Mouse (Mus musculus): ENCODE measurements around the gene Ssrp1.

Gene Ssrp1

DNA sequence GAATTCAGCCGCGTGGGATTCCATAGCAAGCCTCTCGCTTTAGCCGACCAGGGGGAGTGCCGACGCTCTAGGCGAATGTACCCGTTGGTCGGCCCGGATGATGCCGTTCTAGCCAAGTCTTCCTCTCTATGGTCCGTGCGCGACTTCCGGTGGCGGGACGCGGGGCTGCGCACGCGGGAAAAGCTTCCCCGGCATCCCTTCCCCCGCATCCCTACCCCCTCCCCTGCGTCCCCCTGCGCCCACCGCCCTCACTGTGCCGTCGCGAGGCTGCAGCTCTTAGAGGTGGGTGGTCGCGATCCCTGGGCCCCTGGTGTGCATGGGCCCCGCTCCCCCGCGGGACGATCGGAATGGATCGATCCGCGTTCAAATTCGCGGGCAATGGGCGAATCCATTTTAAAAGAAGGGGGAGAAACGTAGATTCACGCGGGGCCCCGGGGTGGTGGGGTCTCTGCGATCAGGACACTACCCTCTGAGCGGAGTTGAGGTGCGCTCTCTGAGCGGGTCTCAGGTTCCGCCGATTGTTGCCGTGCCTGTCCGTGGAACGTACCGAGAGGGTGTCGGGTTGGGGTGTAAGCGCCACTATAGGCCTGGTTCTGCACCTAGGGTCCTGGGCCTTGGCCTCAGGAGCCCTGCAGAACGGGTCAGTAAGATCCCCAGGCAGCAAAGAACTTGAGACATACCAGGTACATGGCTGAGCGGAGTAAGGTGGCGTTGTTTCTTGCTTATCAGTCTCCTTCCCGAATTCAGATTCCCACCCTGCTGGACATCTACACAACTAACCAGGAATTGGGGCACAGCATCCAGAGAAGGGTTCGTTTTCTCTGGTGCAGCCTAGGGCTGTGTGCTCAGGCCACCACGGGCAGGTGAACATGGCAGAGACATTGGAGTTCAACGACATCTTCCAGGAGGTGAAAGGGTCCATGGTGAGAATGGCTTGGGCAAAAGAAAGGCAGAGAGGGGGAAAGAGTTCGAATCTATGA, at the start of gene Ssrp1, which contains the start of gene P2rx3:
TSS of gene Ssrp1 (plus strand) at position 188 of the 980 bp plus-strand sequence.
TSS of gene P2rx3 (minus strand) at position 416 of the 980 bp plus-strand sequence.
- peak; percentile 92 for DNase-seq

DNA sequence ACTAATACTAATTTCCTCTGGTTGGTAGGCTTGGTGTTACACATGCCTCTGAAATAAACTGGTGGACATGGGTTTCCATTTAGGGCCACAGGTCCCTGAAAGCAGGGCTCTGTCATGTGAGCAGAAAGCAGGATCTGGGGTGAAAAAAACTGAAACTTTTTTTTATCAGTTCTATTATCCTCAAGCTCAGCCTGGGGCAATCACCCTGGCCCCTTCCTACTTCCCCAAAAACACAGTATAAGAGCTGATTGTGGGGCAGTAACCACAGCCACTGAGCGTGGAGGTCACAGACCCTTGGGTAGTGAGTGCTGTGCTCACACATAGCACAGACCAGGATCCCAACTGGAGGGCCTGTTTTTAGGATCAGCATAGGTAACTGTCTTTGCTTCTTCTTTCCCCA, 49.1 kb upstream of the Ssrp1 start, which contains the start of gene Prg3:
TSS of gene Prg3 (plus strand) at position 286 of the 400 bp plus-strand sequence.
- no peak for DNase-seq

DNA sequence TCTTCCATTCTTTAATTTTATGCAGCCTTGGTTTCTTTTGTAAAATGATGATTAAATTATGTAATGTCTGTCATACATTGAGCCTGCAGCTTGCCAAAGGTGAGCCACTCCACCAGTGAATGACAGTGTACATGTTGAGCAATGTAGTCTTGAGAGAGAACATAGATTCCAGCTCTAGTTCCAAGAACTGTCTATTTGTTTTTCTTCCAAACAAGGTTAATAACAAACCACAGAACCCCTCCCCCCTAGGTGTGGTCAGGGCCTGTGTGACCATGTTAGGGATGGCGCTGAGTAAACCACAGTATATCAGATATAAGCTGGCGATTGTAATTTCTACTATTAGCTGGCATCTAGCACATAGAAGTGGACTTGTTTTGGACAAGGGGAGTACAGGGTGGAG, 40.7 kb upstream of the Ssrp1 start:
- DNase-seq, result no peak

DNA sequence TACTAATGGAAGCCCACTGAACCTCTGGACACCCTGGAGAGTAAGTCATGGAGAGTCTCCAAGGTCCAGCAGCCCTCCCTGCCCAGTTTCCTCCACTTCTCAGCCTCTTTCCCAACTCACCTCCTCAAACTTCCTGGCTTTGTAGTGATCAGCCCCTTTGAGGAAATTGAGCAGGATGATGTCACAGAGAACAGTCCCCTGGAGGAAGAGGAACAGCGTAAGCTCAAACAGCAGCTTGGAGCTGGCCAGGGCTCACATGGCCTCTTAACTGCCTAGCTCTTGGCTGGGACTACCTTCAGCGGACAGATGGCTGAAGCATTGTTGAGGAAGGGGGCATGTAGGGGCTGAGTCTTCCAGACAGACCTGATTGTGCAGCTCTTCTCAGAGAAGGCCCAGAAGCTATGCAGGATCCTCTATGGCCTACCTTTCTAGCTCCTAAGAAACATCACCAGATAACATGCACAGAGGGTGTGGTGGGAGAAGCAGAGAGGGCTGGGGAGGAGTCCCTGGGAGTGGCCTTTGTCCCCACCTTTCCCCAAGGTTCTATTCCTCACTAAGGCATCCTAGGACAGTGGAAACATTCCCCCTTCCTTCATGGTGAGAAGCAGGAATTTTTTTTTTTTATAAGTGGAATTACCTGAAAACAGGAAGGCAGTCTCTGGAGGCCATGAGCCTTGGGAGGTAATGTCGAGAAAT, 37.4 kb upstream of the Ssrp1 start:
- no peak for DNase-seq

DNA sequence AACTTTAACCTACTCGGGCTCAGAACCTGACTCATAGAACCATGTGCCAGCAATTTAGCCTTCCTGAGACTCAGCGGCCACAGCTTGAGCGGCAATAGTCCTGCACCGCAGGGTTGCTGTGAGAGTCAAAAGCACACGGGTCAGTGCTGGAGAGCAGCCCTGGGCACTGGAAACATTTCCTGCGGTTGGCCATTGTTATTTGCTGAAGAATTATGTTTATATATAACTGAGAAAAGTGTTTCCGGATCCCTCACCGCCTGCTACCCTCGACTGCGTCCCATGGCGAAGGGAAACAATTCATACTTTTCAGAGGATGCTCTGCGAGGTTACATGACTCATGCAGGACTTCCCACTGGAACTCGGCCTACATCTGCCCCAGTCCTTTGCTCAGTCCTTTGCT, 35.5 kb upstream of the Ssrp1 start:
- no peak for DNase-seq

DNA sequence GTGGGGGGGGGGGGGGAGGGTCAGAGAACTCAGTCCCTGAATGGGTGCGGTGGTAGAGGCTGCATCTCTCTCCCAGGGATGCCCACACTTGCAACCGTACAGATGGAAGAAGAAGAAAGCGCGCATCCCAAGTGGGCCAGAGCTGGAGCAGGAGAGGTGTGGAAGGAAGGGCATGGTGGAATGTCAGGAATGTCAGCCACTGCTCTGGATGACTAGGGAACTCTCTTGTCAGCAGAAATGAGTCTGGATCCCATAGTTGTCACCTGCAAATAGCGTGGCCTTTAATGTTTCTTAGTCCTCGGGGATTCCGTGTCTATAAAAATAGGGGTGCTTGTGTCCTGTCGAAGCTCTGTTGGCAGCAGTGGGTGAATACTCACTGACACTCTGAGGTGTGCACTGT, 34.5 kb upstream of the Ssrp1 start:
- no peak for DNase-seq

DNA sequence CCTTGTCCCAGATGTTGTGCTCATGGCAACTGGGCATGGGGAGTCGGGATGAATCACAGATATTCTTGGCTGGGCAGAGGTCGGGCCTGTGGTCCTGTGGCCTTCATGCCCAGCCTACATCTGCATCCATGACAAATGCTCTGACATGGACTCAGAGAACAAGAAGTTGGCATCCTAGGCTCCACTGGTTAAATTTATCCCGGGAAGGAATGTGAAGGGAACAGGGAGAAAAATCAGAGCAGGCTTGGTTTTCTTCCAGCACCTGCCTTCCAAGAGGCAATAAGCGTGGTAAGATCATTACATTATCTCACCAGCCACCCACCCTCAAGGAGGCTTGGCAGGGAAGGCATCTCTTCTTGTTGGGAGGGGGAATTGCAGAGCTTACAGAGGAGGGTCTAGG, 32.7 kb upstream of the Ssrp1 start:
- DNase-seq, result peak; percentile 33

DNA sequence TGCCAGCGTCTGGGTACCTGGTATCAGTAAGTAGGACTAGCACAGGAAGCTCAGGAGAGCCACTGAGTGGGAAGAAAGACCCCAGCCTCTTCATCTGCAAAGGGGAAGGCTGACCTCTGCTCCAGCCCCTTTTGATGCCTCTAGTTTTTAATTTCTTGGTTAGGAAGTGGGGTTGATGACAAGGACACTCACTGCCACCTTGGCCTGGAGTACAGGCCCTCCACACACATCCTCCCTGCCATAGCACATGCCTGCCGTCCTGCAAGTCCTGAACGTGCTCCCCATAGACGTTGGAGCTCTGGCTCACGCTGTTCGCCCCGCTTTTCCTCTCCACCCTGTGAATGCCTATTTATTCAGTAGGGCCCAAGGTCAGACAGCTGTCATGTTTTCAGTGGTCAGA, 30.4 kb upstream of the Ssrp1 start:
- no peak for DNase-seq

DNA sequence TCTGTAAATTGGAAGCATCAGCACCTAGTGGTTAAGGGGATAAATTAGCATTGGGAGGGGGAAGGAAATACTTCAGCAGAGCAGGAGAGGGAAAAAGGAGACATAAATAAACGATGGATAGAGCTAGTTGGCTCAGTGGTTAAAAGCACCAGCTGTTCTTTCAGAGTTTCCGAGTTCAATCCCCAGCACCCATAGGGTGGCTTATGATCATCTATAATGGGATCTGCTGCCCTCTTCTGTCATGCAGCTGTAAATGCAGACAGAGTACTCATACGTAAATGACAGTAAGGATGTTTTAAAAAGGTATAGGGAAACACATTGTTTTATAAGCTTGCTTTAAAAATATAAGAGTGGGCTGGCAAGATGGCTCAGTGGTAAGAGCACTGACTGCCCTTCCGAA, 29.3 kb upstream of the Ssrp1 start:
- no peak for DNase-seq

DNA sequence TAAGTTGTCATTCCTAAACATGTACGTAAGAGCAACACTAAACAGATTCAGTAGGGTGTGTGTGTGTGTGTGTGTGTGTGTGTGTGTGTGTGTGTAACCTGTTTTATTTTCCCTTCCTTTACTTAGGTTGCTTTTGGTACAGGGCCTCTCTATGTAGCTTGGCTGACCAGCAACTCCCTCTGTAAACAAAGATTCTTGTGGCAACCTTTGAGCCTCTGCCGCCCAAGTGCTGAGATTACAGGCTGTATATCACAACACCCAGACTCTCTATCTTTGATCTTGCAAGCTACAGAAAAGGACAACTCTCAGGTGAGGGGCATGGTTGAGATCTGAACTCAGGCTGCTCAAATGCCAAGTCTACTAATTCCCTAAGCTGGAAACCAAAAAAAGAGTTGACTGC, 27.8 kb upstream of the Ssrp1 start:
- DNase-seq, result no peak

DNA sequence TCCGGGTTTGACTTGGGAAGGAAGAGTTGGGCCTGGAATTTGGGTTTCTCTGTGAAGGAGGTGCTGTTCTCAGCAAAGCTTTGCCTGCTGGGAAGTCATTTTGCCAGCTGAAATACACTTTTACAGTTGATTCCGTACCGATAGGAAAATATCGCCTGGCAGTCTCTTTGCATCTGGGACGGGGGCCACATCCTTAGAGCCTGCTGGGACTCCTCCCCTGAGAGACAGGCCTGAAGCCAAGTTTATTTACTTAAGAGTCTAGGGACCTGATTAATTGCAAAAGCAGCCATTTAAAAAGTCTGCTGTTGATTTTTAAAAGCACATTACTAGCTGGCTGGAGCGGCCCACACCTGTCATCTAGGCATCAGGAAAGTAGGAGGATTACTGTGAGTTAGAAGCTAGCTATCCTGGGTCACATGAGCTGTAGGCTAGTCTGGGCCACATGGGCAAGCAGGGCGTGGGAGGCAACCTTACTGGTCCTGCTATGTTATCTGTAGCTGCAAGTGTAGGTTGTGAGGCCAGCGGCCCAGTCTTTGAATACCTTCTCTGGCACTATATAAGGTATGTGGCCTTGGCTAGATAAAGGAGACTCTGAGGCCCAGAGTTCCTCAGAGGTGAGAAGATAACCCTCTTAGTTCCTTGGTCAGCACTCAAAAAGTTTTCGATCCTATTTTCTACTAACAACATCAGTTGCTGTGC, 25.0 kb upstream of the Ssrp1 start:
- DNase-seq, result no peak

DNA sequence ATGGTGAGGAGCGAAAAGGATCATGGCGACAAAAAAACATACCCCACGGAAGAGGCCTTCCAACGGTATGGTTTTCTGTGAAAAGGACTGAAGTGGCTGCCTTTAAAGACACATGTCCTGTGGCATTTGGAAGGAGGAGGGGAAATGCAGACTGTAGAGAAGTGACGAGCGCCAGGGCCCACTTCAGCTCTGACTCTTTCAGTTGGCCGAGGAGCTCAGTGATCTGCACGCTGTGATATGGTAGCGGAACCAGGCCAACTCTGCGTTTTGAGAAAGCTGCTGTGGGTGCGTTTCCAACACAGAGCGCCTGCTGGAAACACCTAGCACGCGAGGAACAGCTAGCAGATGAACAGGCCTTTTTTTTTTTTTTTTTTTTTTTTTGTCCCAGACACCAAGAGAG, 24.4 kb upstream of the Ssrp1 start:
- no peak for DNase-seq

DNA sequence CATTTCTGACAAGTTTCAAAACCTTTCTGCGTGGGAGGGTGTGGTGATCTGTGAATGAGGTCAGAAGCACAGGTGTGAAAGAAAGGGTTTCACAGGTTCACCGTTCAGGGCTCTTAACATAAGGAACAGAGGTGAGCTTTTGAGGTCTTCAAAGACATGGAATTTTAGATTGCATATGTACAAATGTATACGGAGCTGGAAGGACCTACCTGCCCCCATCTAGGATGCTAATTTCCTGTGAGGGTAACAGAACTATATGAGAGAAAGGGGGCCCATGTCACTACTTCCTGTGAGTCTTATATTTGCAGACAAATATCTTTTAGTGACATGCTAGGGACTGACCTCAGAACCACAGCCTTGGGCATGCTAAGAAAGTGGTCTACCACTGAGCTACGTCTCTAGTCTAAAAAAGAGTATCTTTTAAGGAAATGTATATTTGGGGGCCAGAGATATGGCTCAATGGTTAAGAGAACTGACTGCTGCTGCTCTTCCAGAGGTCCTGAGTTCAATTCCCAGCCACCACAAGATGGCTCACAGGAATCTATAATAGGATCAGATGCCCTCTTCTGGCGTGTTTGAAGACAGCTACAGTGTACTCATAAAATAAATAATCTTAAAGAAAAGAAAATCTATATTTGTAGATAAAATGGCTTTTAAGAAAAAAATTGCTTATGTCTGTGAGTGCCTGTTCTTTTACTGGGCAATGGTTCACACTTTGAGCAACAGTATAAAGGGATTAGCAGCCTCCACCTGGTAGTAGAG, 23.0 kb upstream of the Ssrp1 start:
- no peak for DNase-seq

DNA sequence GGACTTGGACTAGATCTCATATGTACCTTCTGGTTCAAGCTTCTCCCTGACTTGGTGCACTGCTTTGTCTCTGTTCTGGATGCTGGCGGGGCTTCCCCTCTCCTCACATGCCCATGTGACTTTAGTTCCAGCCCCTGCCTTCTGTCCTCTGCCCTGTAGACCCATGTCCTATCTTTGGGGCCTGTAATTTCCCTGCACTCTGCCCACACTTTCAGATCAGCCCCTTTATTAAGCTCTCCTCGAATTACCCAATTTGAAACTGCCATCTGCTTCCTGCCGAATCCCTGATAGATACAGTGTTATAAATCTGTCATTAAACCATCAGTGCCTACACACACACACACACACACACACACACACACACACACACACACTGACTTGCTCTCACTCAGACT, 22.4 kb upstream of the Ssrp1 start:
- peak; percentile 68 for DNase-seq

DNA sequence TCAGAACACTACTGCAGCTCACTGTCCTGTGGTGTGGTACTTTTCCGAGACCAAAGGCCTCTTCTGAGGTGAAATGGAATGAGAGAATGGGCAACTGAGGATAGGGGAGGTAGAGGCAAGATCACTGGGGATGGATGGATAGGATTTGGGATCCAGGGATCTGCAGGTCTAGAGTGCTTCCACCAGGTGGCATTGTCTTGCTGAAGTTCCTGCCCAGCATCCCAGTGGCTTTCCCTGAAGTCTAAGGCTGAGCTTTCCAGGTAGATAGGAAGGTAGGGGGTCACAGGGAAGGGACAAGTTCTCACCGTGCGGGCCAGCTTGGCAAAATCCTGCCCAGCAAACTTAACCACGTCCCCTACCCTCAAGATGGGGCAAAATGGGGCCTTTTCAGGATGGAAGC, 15.0 kb upstream of the Ssrp1 start:
- no peak for DNase-seq

DNA sequence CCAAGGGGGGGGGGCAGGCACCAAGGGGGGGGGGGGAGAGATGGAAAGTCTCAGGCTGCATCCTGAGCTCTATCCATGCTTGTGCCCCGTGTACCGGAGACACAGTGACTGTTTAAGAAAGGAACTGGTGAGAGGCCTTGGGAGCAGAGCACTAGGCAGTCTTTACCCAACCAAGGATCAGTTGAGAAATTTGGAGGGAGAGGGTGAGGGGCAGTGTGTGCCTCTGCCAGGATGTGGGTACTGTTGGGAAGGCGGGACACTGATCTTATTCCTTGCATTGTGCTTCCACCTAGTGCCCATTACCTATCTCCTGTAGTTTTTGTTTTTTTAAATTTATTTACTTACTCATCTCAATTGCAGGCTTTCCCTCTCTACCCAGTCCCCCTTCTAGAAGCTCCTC, 10.9 kb upstream of the Ssrp1 start:
- no peak for DNase-seq

DNA sequence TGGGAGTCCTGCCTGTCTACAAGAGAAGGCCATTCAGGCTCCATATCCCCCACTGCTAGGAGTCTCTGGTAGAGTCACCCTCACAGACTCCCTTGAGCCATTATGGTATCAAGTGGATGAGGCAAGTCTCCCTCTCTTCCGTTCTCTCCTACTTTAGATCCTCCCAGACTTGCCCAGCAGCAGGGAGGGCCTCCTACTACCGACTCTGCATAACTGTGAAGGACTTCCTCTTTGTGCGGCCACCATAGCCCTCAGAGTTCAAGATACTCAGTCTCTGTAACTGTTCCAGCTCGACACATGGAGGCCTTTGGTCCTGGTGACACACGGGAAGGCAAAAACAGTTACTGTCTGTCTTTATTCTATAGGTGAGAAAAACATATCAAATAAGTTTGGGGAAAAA, 9.8 kb upstream of the Ssrp1 start:
- no peak for DNase-seq

DNA sequence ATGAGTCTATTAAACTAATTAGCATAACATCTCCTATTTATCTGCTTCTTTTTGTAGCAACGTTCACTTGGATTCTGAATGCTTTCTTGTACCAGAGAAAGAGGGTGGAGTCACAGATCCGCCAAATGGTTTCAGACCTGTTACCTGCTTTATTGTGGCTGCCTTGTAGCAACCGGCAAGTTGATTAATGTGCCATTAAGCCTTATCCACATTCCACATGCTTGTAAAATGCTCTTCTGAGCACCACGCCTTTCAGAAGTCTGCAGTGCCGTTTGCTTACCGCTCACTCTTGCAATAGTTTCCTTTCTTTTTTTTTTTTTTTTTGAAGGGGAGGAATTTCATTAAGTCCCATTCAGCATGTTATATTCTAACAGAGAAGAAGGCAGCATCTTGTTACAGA, 7.1 kb upstream of the Ssrp1 start:
- no peak for DNase-seq

DNA sequence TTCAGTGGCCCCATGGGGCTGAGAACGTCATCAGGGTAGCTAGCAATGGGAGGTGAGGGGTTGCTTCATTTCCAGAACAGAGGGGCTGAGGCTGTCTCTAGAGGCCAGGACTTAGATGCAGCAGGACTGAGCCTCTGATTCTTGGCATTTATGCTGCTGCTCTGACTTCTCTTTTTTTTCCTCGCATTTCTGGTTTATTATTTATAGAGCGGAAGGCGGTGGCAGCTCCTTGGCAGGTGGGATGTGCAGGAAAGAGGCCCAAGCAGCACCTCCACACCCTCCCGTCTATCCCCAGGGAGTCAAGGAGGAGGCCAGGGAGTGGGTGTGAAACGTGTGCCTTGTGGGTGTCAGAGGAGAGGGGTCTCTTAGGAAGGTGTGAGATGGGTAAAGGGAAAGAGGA, 6.0 kb upstream of the Ssrp1 start:
- DNase-seq, result no peak

DNA sequence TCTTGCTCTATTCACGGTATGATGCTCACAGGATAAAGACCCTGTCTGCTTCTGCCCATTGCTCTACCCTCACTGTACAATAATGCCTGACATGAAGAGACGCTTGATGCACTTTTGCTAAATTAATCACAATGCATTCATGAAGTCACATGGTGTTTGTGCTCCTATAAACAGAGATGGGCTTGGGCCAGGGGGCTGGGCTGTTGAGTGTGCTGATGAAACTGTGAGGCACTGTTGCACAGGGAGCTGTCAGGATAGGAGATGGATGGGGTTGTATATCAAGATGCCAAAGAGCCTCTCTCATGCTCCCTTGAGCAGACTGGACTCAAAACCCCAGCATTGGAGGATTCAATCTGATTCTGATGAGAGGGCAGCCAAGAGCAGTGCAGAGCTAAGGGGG, 3.9 kb upstream of the Ssrp1 start:
- DNase-seq, result no peak

DNA sequence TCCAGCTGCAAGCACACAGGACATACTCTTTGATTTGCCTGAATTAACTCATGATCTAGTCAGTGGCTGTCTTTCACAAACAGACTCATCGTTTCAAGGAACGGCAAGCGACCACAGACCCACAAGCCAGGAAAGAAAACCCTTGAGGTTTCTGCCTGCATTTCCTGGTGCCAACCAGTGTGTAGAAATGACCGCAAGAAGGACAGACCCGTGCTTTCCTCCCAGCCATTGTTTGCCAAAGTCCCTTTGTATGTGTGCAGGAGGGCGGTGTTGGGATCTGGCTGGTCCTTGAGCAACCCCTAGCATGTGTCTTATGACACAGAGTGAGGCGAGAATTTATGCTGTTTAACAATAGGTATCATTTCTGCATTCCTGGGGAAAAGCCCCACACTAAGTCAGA, 2.9 kb upstream of the Ssrp1 start:
- DNase-seq, result no peak

DNA sequence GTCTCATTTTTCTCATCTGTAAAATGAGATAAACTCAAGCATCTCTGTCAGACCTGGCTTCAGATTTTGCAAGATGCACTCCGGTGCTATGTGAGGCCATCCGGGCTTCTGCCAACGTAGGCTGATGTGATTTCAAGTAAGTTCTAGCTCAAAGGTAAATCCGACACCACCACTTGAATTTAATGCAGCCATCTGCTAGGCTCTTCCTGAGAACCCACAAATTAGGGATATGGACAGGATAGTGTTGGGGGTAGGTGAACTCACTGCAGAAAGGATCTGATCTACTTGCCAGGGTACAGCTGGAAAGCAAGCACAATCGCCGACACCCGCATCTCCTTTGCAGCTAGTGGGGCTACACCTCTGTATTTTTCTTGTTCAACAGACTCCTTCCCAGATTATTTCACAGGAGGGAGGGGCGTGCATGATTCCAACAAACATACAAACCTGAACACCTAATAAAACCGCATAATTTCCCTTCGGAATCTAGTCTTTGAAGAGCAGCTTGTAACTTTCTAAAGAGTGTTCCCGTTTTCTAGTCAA, 457 bp upstream of the Ssrp1 start:
- no peak for DNase-seq

Data from layer of hippocampus, adult 9-11 months (tissue).